Comparison of ENCODE assay signal across 7 mouse cellular contexts in genomic region chr6:85190671-85191070, GRCm38 (mm10). TPM values are rescaled to one million over a fixed set of nuclear protein-coding genes. Genes with fewer than 3 reads are reported as not detected.
DNase-seq lines count a peak whose midpoint lies in the region; ATAC-seq and TF ChIP-seq lines count a peak whose summit lies in the region.

No protein-coding gene starts in this region.

- no peak for TF ChIP-seq CTCF in lung, embryonic 14.5 days (IDR thresholded peaks at IDR 0.05; ENCODE audit: low read depth)

- peaks cover 3% of the 10 kb centered on the region; the same call in 1 of the 2 replicates for H3K4me1 ChIP-seq in lung, embryonic 14.5 days (ENCODE audit: insufficient read depth)
- peaks cover 54% of the 10 kb centered on the region for H3K4me1 ChIP-seq in forebrain, embryonic 12.5 days
- H3K4me1 ChIP-seq in liver, embryonic 12.5 days = no peaks in the 10 kb centered on the region; the same call in 1 of the 2 replicates
- peaks cover 20% of the 10 kb centered on the region for H3K4me1 ChIP-seq in stomach, embryonic 16.5 days (ENCODE audit: control insufficient read depth, insufficient read depth, low read length)

- peaks cover 97% of the 10 kb centered on the region for H3K27me3 ChIP-seq in lung, embryonic 14.5 days (ENCODE audit: insufficient read depth, low read length)
- H3K27me3 ChIP-seq in forebrain, embryonic 12.5 days = peaks cover 93% of the 10 kb centered on the region
- H3K27me3 ChIP-seq in liver, embryonic 12.5 days (replicated peaks) = peaks cover 97% of the 10 kb centered on the region
- H3K27me3 ChIP-seq in stomach, embryonic 16.5 days (ENCODE audit: control insufficient read depth, insufficient read depth, low read length) = peaks cover 94% of the 10 kb centered on the region

- ATAC-seq in lung, embryonic 14.5 days (ENCODE audit: insufficient read depth) = no peak
- ATAC-seq in forebrain, embryonic 12.5 days (ENCODE audit: low FRiP score) = no peak
- ATAC-seq in liver, embryonic 12.5 days = no peak
- ATAC-seq in stomach, embryonic 16.5 days (ENCODE audit: insufficient read depth, low FRiP score) = no peak

- WGBS in lung, embryonic 14.5 days = 1% methylated on average over 13 of the region's 13 CpGs
- WGBS in forebrain, embryonic 12.5 days = 2% methylated on average over 13 of the region's 13 CpGs
- WGBS in liver, embryonic 12.5 days (ENCODE audit: insufficient replicate concordance) = 3% methylated on average over 13 of the region's 13 CpGs
- WGBS in stomach, embryonic 16.5 days = 9% methylated on average over 13 of the region's 13 CpGs

- peak overlapping the region; percentile 36 for H3K4me3 ChIP-seq in lung, embryonic 14.5 days (ENCODE audit: low read depth, low read length)
- peak overlapping the region; percentile 74 for H3K4me3 ChIP-seq in forebrain, embryonic 12.5 days (replicated peaks)
- H3K4me3 ChIP-seq in liver, embryonic 12.5 days = 0 out of 2 replicates have a peak overlapping the region, but pooled peaks have one; percentile 12
- peak overlapping the region; percentile 33 for H3K4me3 ChIP-seq in stomach, embryonic 16.5 days (replicated peaks; ENCODE audit: low read length)

- peak overlapping the region; percentile 65 for H3K4me2 ChIP-seq in lung, embryonic 14.5 days
- peak overlapping the region; percentile 93 for H3K4me2 ChIP-seq in forebrain, embryonic 12.5 days
- peak overlapping the region; percentile 19; the same call in 1 of the 2 replicates for H3K4me2 ChIP-seq in liver, embryonic 12.5 days
- H3K4me2 ChIP-seq in stomach, embryonic 16.5 days (ENCODE audit: low read depth, low read length) = peak overlapping the region; percentile 49

- H3K9ac ChIP-seq in lung, embryonic 14.5 days = no peak overlapping the region
- H3K9ac ChIP-seq in forebrain, embryonic 12.5 days = peak overlapping the region; percentile 88
- H3K9ac ChIP-seq in liver, embryonic 12.5 days = no peak overlapping the region
- H3K9ac ChIP-seq in stomach, embryonic 16.5 days (ENCODE audit: low read length) = no peak overlapping the region

- DNase-seq in lung, embryonic 14.5 days = peak; percentile 46
- no peak for DNase-seq in lung, postnatal 36 days
- DNase-seq in left cerebral cortex, adult 11 months (ENCODE audit: low spot score) = no peak
- DNase-seq in adipocyte (ENCODE audit: low spot score) = no peak

- H3K27ac ChIP-seq in lung, embryonic 14.5 days (ENCODE audit: low read depth) = no peak overlapping the region
- H3K27ac ChIP-seq in forebrain, embryonic 12.5 days = peak overlapping the region; percentile 79
- no peak overlapping the region for H3K27ac ChIP-seq in liver, embryonic 12.5 days
- H3K27ac ChIP-seq in stomach, embryonic 16.5 days (ENCODE audit: low read length) = no peak overlapping the region

- H3K9me3 ChIP-seq in lung, embryonic 14.5 days (ENCODE audit: low read depth, low read length) = no peaks in the 10 kb centered on the region
- no peaks in the 10 kb centered on the region for H3K9me3 ChIP-seq in forebrain, embryonic 12.5 days
- H3K9me3 ChIP-seq in liver, embryonic 12.5 days (replicated peaks) = no peaks in the 10 kb centered on the region
- no peaks in the 10 kb centered on the region for H3K9me3 ChIP-seq in stomach, embryonic 16.5 days (replicated peaks; ENCODE audit: control insufficient read depth, low read length)

- H3K36me3 ChIP-seq in lung, embryonic 14.5 days (ENCODE audit: insufficient read depth) = no peaks in the 10 kb centered on the region
- H3K36me3 ChIP-seq in forebrain, embryonic 12.5 days (replicated peaks) = no peaks in the 10 kb centered on the region; the same call in 1 of the 2 replicates
- H3K36me3 ChIP-seq in liver, embryonic 12.5 days = no peaks in the 10 kb centered on the region
- no peaks in the 10 kb centered on the region for H3K36me3 ChIP-seq in stomach, embryonic 16.5 days (ENCODE audit: control insufficient read depth, insufficient read depth, low read length)

RNA-seq across cellular contexts. Expression of gene Emx1, which starts 3.4 kb away (rescaled TPM):
- 0.23 TPM in 1 of 2 replicates, not detected in the other for polyA plus RNA-seq in lung, embryonic 14.5 days (2014; fragmentation: Nextera tagmentation; extraction: Ambion mirVana)
- 71.6 and 89.0 TPM in 2 replicates for polyA plus RNA-seq in forebrain, embryonic 12.5 days (2016; fragmentation: Nextera tagmentation; extraction: Ambion mirVana)
- polyA plus RNA-seq in liver, embryonic 12.5 days (2016; fragmentation: Nextera tagmentation; extraction: Ambion mirVana) = not detected in 2 replicates
- polyA plus RNA-seq in stomach, embryonic 16.5 days (2015; fragmentation: Nextera tagmentation; extraction: Ambion mirVana) = not detected in 2 replicates

RNA-seq across cellular contexts. Expression of gene Spr, which starts 53.1 kb away (rescaled TPM):
- 83.3 and 90.9 TPM in 2 replicates for polyA plus RNA-seq in lung, embryonic 14.5 days (2014; fragmentation: Nextera tagmentation; extraction: Ambion mirVana)
- 28.9 and 31.7 TPM in 2 replicates for polyA plus RNA-seq in forebrain, embryonic 12.5 days (2016; fragmentation: Nextera tagmentation; extraction: Ambion mirVana)
- polyA plus RNA-seq in liver, embryonic 12.5 days (2016; fragmentation: Nextera tagmentation; extraction: Ambion mirVana) = 31.9 and 32.3 TPM in 2 replicates
- polyA plus RNA-seq in stomach, embryonic 16.5 days (2015; fragmentation: Nextera tagmentation; extraction: Ambion mirVana) = 63.6 and 63.7 TPM in 2 replicates

Comparison
In these comparisons a context has a peak if more than half of its experiments do, and no peak if none do; other contexts are left out.
1. H3K4me2 ChIP-seq: peak in every context shown above with its lines; median percentile 93 in forebrain, embryonic 12.5 days; 65 in lung, embryonic 14.5 days; 49 in stomach, embryonic 16.5 days; 19 in liver, embryonic 12.5 days.
2. H3K4me3 ChIP-seq: peak in every context shown above with its lines; median percentile 74 in forebrain, embryonic 12.5 days; 36 in lung, embryonic 14.5 days; 33 in stomach, embryonic 16.5 days; 12 in liver, embryonic 12.5 days.
3. RNA of gene Emx1, which starts 3.4 kb away (polyA plus RNA-seq): 71.6 to 89.0 TPM in forebrain, embryonic 12.5 days; not detected in liver, embryonic 12.5 days, 0.23 TPM in lung, embryonic 14.5 days and not detected in stomach, embryonic 16.5 days; every median in the first group is over 10 times any median in the second.